Mouse (Mus musculus) liver, embryonic 14.5 days (tissue): Measurements from ENCODE around the gene Iqcn. TPM values are rescaled to one million over a fixed set of nuclear protein-coding genes. Genes with fewer than 3 reads are reported as not detected.

ENCODE experiments used
- ATAC-seq: fragments of 200-750 bp; cut with Nextera tagmentation; 2 replicates; pipeline ENCODE4 v1.8.0; 2017; ENCODE audit warnings: moderate number of reproducible peaks, mild to moderate bottlenecking, moderate library complexity; ENCODE audit not compliant: insufficient read depth
- DNase-seq, 3 experiments: peaks; one replicate each; pipeline ENCODE4 v3.0.0-alpha.2; 2012 to 2013; ENCODE audit warnings: low read depth in 3 of 3, low spot score in 3 of 3
- H3K27ac ChIP-seq: fragments of 300-500 bp; sonication (generic); 2 replicates; pipeline ENCODE4 v1.5.1; 2014; ENCODE audit warnings: moderate library complexity, mild to moderate bottlenecking, control low read depth, inconsistent platforms
- H3K27me3 ChIP-seq: fragments of 300-500 bp; sonication (generic); 2 replicates; pipeline ENCODE4 v1.6.1; 2014; ENCODE audit warnings: mild to moderate bottlenecking, low read length, moderate library complexity; ENCODE audit not compliant: control insufficient read depth, insufficient read depth
- H3K36me3 ChIP-seq: fragments of 300-500 bp; sonication (generic); replicated peaks from 2 replicates; pipeline ENCODE4 v1.6.1; 2014; ENCODE audit warnings: low read depth; ENCODE audit not compliant: control insufficient read depth, insufficient read depth
- H3K4me1 ChIP-seq, 2 experiments: fragments of 200-500 bp in 1 of 2; fragments of 300-500 bp in 1 of 2; sonication (generic) in 1 of 2; replicated peaks; 2 replicates each; pipeline ENCODE4 v1.6.1; 2012 to 2014; ENCODE audit warnings: antibody characterized with exemption in 1 of 2, inconsistent platforms in 1 of 2, low read length in 1 of 2; ENCODE audit not compliant: control insufficient read depth in 2 of 2, insufficient read depth in 2 of 2
- H3K4me2 ChIP-seq: fragments of 300-500 bp; sonication (generic); 2 replicates; pipeline ENCODE4 v1.6.1; 2014; ENCODE audit warnings: low read depth, mild to moderate bottlenecking, control low read depth, moderate library complexity
- H3K4me3 ChIP-seq, 2 experiments: fragments of 200-500 bp in 1 of 2; fragments of 300-500 bp in 1 of 2; sonication (generic) in 1 of 2; 2 replicates each; pipeline ENCODE4 v1.5.1; 2012 to 2014; ENCODE audit warnings: low read depth in 2 of 2, low read length in 2 of 2, mild to moderate bottlenecking in 2 of 2, control low read depth in 1 of 2, inconsistent platforms in 1 of 2, moderate library complexity in 1 of 2; ENCODE audit not compliant: insufficient read depth in 1 of 2
- H3K9ac ChIP-seq: fragments of 300-500 bp; sonication (generic); replicated peaks from 2 replicates; pipeline ENCODE4 v1.6.1; 2014; ENCODE audit warnings: mild to moderate bottlenecking, control low read depth, moderate library complexity
- H3K9me3 ChIP-seq: fragments of 300-500 bp; sonication (generic); 2 replicates; pipeline ENCODE4 v1.6.1; 2016; ENCODE audit warnings: low read length, mixed read lengths; ENCODE audit not compliant: control insufficient read depth
- CTCF ChIP-seq: IDR thresholded peaks from 2 replicates; pipeline ENCODE4 v1.5.1; 2016; ENCODE audit warnings: antibody characterized with exemption, low read depth, control low read depth
- EP300 ChIP-seq: IDR thresholded peaks from 2 replicates; pipeline ENCODE4 v1.6.1; 2016; ENCODE audit warnings: antibody characterized with exemption, low read depth
- WGBS: fragments of 180-500 bp; shearing (Covaris S2); extraction: QIAGEN DNeasy Blood & Tissue Kit; methylation state at CpG from one replicate; pipeline ENCODE4 v1.1.7; 2014; ENCODE audit not compliant: insufficient replicate concordance; 5-methylcytosine and 5-hydroxymethylcytosine counted together
- polyA plus RNA-seq, 2 experiments: library from polyadenylated mRNA; depleted of rRNA in 1 of 2; stranded (reverse) in 1 of 2; unstranded in 1 of 2; fragments of >200 nt; fragmentation: Nextera tagmentation in 1 of 2; extraction: Ambion mirVana in 1 of 2; gene quantifications; 2 replicates each; pipeline versions ENCODE4 v1.2.1 to v1.2.3; 2012 to 2014

The Iqcn gene
- polyA plus RNA-seq, 2 experiments: not detected

GRCm38 (mm10) chr8:70673079-70673856 is 30.0 kb upstream of the Iqcn start, which contains the start of gene Lsm4:
Gene Lsm4, plus strand, starts transcription at chr8:70673248.
- Histone ChIP-seq H3K9ac (peak within 1 kb of the TSS; percentile 87), H3K4me3 (peak within 1 kb of the TSS; percentile 71 to 86), H3K9me3 (no peaks in the 10 kb centered on the region), H3K4me1 (peaks cover 36% of the 10 kb centered on the region in 2 experiments), H3K27ac (peak within 1 kb of the TSS; percentile 95), H3K27me3 (no peaks in the 10 kb centered on the region), H3K36me3 (peaks cover 7% of the 10 kb centered on the region), H3K4me2 (peak within 1 kb of the TSS; percentile 97)
- under 1% methylated on average over 60 of the region's 60 CpGs for WGBS
- DNase-seq: peak; percentile 99
- TF ChIP-seq EP300: peak; percentile 56
- peak; percentile 96 for TF ChIP-seq CTCF
- peak; percentile 95 for ATAC-seq

- DNase-seq (no peak), ATAC-seq (no peak)
- Histone ChIP-seq H3K36me3 (peaks cover 9% of the 10 kb centered on the region), H3K4me1 (peaks cover 36% of the 10 kb centered on the region in 2 experiments), H3K27ac (peak overlapping the region; percentile 95), H3K9me3 (no peaks in the 10 kb centered on the region), H3K27me3 (no peaks in the 10 kb centered on the region), H3K4me2 (peak overlapping the region; percentile 97), H3K4me3 (peak overlapping the region; percentile 71 to 86), H3K9ac (peak overlapping the region; percentile 87)
- TF ChIP-seq EP300: no peak
- no peak for TF ChIP-seq CTCF
- 64% methylated on average over 3 of the region's 3 CpGs for WGBS
Observed at GRCm38 (mm10) chr8:70674109-70674508, 29.1 kb upstream of the Iqcn start.

DNA sequence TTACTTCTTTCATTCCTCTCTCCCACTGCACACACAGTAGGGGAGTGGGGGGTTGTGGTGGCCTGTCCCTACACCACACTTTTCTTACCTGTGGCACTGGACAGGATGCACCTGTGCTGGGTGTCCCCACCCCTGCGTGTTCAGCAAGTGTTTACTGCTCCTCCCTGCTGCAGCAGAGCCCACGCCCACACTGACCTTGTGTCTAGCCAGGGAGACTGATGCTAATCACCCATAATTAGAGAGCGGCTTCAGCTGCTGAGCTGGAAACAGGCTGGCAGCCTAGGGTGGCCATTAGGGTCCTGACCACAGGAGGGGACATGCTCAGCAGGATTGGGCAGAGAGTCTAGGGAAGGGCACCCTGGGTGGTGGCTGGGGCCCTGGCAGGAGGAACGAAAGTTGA is 28.5 kb upstream of the Iqcn start:
- H3K27me3 ChIP-seq: no peaks in the 10 kb centered on the region
- TF ChIP-seq EP300 (no peak), CTCF (no peak)
- 35% methylated on average over 4 of the region's 4 CpGs for WGBS
- H3K4me2 ChIP-seq: peak overlapping the region; percentile 97
- H3K4me1 ChIP-seq: peaks cover 36% of the 10 kb centered on the region in 2 experiments
- no peak for ATAC-seq
- H3K4me3 ChIP-seq: no peak overlapping the region; a peak in 1 of 4 replicates
- peak overlapping the region; percentile 45 for H3K9ac ChIP-seq
- DNase-seq: no peak
- H3K9me3 ChIP-seq: no peaks in the 10 kb centered on the region
- peak overlapping the region; percentile 50 for H3K27ac ChIP-seq
- peaks cover 9% of the 10 kb centered on the region for H3K36me3 ChIP-seq

DNA sequence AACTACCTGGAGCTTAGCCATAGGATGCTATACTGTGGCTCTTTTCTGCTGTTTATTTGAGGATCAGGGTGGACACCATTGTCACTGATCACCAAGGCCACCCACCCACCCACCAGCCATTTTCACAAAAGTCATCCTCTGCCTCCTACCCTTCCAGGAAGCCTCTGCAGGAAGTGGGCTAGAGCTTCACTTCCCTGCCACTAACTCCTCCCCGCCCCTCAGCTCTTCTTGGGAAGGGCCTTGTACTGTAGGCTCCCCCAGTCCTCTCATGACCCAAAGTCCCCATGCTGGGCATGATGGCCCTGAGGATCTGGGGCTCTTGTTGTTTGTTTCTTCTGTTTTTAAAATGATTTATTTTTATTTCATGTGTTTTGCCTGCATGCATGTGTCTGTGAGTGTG is 27.9 kb upstream of the Iqcn start:
- ATAC-seq (no peak), DNase-seq (no peak)
- no peak overlapping the region for H3K4me3 ChIP-seq
- H3K9me3 ChIP-seq: no peaks in the 10 kb centered on the region
- peaks cover 9% of the 10 kb centered on the region for H3K36me3 ChIP-seq
- no peaks in the 10 kb centered on the region for H3K27me3 ChIP-seq
- no peak overlapping the region for H3K9ac ChIP-seq
- TF ChIP-seq CTCF (no peak), EP300 (no peak)
- peak overlapping the region; percentile 50 for H3K27ac ChIP-seq
- peak overlapping the region; percentile 97 for H3K4me2 ChIP-seq
- 44% methylated on average over 1 of the region's 1 CpGs for WGBS
- peaks cover 36% of the 10 kb centered on the region in 2 experiments for H3K4me1 ChIP-seq

DNA sequence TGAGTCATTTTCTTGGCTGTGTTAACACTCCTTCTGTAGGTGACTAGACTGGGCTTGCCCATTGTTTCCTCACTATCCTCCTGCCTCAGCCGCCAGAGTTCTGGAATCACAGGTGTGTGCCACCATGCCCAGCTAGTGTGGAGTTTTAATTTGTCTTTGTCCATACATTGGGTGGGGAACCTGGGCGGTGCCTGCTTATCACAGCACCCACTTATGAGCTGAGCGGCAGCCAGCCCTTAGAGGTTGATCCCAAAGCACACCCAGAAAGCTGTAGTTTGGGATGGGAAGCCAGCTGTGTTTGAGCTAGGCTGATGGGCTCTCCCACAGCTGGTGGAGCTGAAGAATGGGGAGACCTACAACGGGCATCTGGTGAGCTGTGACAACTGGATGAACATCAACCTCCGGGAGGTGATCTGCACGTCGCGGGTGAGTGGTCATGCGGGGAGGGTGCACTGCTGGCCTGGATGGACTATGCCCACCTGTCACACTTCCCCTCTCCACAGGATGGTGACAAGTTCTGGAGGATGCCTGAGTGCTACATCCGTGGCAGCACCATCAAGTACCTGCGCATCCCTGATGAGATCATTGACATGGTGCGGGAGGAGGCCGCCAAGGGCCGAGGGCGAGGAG is 25.7 kb upstream of the Iqcn start:
- H3K4me1 ChIP-seq: peaks cover 43 to 45% of the 10 kb centered on the region in 2 experiments
- peaks cover 9% of the 10 kb centered on the region for H3K36me3 ChIP-seq
- H3K27me3 ChIP-seq: no peaks in the 10 kb centered on the region
- no peak for TF ChIP-seq EP300
- no peak for TF ChIP-seq CTCF
- peak overlapping the region; percentile 50 for H3K9ac ChIP-seq
- H3K4me3 ChIP-seq: no peak overlapping the region
- ATAC-seq (no peak), DNase-seq (no peak)
- peak overlapping the region; percentile 44 for H3K4me2 ChIP-seq
- 76% methylated on average over 15 of the region's 15 CpGs for WGBS
- peak overlapping the region; percentile 59 for H3K27ac ChIP-seq
- H3K9me3 ChIP-seq: no peaks in the 10 kb centered on the region
